Mouse (Mus musculus) brown adipose tissue, adult 24 weeks (tissue): ENCODE data around the gene Platr17. TPM values are rescaled to one million over a fixed set of nuclear protein-coding genes. Genes with fewer than 3 reads are reported as not detected.
A peak's percentile ranks its signal among the peaks of the same experiment; 100 is the strongest.
"Not testable (repeated sequence)": the region's sequence is repeated elsewhere in the genome, so short reads cannot be mapped to it uniquely, and the experiment has no call there.

Source experiments
- H3K27ac ChIP-seq: fragments of 200-500 bp; replicated peaks from 2 replicates; pipeline ENCODE4 v1.5.1; 2012; ENCODE audit warnings: low read depth, mild to moderate bottlenecking, low read length
- H3K4me1 ChIP-seq: fragments of 200-500 bp; 2 replicates; pipeline ENCODE4 v1.6.1; 2012; ENCODE audit warnings: low read length, mixed read lengths; ENCODE audit not compliant: control insufficient read depth, insufficient read depth, insufficient read length
- H3K4me3 ChIP-seq: fragments of 200-500 bp; 2 replicates; pipeline ENCODE4 v1.5.1; 2012; ENCODE audit warnings: low read depth, mild to moderate bottlenecking, low read length, moderate library complexity; ENCODE audit not compliant: insufficient read depth
- polyA plus RNA-seq: library from polyadenylated mRNA; stranded (reverse); fragments of >200 nt; gene quantifications from 2 replicates; pipeline ENCODE4 v1.2.4, GENCODE M21; 2012; ENCODE audit not compliant: missing spikeins, insufficient read depth, insufficient read length

Platr17 gene
- polyA plus RNA-seq, 1 experiment = not detected

DNA sequence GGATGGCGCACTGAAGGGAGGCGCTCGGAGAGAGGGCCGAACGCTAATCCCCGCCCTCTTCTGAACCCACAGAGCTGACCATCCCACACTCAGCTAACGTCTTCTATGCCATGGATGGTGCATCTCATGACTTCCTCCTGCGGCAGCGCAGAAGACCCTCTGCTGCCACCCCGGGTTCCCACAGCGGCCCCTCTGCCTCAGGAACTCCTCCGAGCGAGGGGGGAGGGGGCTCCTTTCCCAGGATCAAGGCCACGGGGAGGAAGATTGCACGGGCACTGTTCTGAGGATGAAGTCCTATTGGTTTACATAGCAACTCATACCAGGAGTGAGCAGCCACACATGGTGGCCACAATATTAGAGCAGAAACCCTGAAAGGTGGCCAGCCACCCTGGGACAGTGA is 32.1 kb downstream of the Platr17 start:
- Histone ChIP-seq H3K4me3 (no peak overlapping the region), H3K4me1 (peaks cover 11% of the 10 kb centered on the region), H3K27ac (no peak overlapping the region)

- Histone ChIP-seq H3K4me1 (peaks cover 7% of the 10 kb centered on the region), H3K27ac (no peak overlapping the region), H3K4me3 (peak overlapping the region; percentile 97; the same call in 1 of the 2 replicates)
These were observed 33.8 kb downstream of the Platr17 start for GRCm38 (mm10) chr17:33938783-33939182.

GRCm38 (mm10) chr17:33940206-33940805 is 35.4 kb downstream of the Platr17 start, which contains the start of the genes Pfdn6 and Wdr46:
Gene Pfdn6 (minus strand): TSS chr17:33940343.
Gene Wdr46 (plus strand): TSS chr17:33940660.
- peak within 1 kb of the TSS; percentile 96 for H3K27ac ChIP-seq
- peaks cover 7% of the 10 kb centered on the region for H3K4me1 ChIP-seq
- H3K4me3 ChIP-seq = peak within 1 kb of the TSS; percentile 97

DNA sequence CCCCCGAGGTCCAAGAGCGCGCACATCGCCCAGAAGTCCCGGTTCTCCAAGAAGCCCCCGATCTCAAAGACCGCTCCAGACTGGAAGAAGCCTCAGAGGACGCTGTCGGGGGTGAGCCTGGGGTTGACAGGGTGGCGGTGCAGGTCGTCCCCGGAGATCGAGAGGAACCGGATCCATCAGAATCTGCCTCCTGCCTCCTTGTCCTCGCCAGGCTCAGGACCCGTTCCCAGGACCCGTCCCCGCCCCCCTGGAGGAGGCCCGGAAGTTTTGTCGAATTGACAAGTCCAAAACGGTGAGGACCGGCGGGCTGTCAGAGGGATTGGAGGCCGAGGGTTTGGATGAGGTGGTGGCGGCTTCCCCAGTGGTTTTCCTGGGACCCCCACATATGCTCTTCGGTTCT is 36.0 kb downstream of the Platr17 start:
- Histone ChIP-seq H3K27ac (no peak overlapping the region), H3K4me3 (peak overlapping the region; percentile 97), H3K4me1 (peaks cover 7% of the 10 kb centered on the region)

DNA sequence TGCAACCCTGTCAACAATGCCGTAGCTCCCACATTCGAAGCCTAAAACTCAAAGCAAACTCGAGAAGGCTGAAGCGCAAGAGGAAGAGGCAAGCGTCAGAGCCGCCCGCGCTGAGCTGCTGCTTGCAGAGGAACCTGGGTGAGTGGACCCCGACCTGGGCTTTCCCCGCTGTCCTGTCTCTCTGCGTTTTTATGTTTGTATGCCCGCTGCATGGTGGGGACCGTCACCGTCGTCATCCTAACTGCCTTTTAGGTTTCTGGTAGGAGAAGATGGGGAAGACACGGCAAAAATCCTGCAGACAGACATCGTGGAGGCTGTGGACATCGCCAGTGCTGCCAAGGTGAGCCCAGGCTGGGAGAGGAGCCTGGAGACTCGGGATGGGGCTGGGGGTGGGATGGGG is 36.4 kb downstream of the Platr17 start:
- H3K4me3 ChIP-seq = peak overlapping the region; percentile 97
- no peak overlapping the region for H3K27ac ChIP-seq
- H3K4me1 ChIP-seq = peaks cover 7% of the 10 kb centered on the region

DNA sequence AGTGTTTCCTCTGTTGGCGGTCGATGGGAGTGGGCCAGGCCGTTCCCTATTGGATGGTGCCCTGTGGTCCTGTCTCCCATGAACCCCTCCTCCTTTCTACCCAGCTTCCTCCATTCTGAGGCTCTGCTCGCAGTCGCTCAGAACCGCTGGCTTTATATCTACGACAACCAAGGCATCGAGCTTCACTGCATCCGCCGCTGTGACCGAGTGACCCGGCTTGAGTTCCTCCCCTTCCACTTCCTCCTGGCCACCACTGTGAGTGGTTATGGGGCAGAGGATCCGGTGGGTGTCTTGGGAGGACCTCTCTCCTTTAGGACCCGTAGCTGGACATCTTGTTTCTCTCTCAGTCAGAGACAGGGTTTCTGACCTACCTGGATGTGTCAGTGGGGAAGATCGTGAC is 38.5 kb downstream of the Platr17 start:
- H3K27ac ChIP-seq = no peak overlapping the region
- peaks cover 7% of the 10 kb centered on the region for H3K4me1 ChIP-seq
- H3K4me3 ChIP-seq = no peak overlapping the region

- peaks cover 4% of the 10 kb centered on the region; the same call in 1 of the 2 replicates for H3K4me1 ChIP-seq
- H3K27ac ChIP-seq = no peak overlapping the region
- no peak overlapping the region for H3K4me3 ChIP-seq
These were observed 42.6 kb downstream of the Platr17 start for GRCm38 (mm10) chr17:33947430-33948089.

DNA sequence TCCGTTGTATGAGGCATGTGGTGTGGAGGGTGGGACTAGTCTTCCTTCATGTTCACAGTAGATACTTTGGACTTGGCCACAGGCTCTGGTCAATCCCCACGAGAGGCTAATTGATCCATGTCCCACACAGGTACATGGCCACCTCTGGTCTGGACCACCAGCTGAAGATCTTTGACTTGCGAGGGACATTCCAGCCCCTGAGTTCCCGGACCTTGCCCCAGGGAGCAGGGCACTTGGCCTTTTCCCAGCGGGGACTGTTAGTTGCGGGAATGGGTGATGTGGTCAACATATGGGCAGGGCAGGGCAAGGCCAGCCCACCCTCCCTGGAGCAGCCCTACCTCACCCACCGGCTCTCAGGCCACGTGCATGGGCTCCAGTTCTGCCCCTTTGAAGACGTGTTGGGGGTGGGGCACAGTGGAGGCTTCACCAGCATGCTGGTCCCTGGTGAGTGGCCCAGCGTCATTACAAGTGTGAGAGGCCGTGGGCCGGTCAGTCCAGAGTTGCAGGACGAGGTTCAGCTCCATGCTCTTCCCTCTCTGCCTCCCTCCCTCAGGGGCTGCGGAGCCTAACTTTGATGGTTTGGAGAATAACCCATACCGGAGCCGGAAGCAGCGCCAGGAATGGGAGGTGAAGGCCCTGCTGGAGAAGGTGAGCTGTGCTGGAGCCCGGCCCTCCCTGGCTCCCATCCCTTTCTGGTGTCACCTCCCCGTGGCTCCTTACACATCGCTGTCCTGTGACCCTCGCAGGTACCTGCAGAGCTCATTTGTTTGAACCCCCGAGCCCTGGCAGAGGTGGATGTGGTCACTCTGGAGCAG is 43.4 kb downstream of the Platr17 start:
- Histone ChIP-seq H3K4me1 (peaks cover 4% of the 10 kb centered on the region; the same call in 1 of the 2 replicates), H3K4me3 (no peak overlapping the region)

GRCm38 (mm10) chr17:33948905-33949537 is 44.1 kb downstream of the Platr17 start:
- H3K27ac ChIP-seq = no peak overlapping the region
- no peak overlapping the region for H3K4me3 ChIP-seq
- peaks cover 4% of the 10 kb centered on the region; the same call in 1 of the 2 replicates for H3K4me1 ChIP-seq

More for the DNA sequence above, 43.4 kb downstream of the Platr17 start:
- H3K27ac ChIP-seq = no peak overlapping the region

DNA sequence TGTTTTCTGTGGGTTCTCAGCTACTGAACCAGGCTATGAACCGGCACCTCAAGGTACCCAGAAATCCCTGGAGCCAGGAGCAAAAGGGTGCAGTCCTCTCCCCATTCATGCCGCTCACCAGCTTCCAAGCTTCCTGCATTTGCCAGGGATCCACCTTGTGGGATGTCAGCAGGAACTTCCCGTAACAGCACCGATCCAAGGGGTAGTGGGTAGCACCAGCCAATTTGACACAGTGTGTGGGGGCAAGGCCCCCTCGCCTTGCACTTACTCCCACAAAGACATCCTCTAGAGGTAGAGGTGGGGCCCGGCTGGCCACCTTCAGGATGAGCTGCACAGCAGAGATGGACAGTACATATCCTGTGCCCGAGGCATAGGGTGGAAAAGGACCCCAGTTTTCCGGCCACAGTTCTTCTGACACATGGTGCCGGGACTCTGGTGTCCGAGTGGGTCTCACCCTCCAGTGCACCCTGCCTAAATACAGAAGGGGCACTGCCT is 45.2 kb downstream of the Platr17 start:
- Histone ChIP-seq H3K4me3 (peak overlapping the region; percentile 66), H3K27ac (no peak overlapping the region)

DNA sequence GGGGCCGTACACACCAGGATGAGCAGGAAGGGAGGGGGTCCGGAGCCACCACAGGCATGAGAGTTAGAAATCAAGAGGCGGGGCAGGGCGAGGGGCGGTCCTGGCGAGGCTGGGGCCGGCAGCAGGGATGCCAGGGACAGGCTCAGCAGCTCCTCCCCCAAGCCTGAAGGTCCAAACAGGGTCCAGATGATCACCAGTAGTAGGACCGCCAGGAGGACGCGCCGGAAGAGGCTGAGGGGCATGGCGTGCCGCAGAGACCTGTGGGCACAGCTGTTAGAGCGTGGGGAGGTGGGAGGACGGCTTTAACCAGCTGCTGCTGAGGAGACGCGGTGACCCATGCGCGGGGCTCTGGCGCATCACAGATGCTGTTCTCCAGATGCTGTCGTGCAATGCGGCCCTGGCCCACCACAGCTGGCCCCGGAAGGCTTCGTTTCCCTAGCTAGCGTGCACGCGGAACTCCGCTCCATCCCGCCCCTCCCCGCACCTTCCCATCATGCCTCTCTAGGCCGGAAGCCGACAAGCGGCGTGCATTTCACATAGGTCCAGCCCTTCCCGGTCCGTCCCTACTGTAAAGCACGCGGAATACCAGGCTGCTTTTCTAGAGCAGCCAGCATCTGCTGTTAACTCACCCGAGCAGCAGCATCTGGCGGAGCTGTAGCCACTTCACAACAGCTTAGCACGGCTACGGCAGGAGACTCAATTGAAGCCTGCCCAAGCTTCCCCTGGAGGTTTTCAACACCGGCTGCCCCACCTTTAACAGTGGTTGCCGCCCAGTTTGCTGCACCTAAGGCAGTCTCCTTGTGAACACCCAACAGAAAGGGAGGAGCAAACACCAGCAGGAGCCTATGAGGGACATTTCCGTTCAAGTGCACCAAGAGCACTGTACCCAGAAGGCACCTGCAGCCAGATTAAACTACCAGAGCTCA is 46.3 kb downstream of the Platr17 start, which contains the start of gene B3galt4:
Gene B3galt4 (minus strand): TSS at position 468 of the 926 bp plus-strand sequence.
- peaks cover 4% of the 10 kb centered on the region; the same call in 1 of the 2 replicates for H3K4me1 ChIP-seq
- peak within 1 kb of the TSS; percentile 46 for H3K27ac ChIP-seq
- H3K4me3 ChIP-seq = peak within 1 kb of the TSS; percentile 66

More for the DNA sequence above, 45.2 kb downstream of the Platr17 start:
- H3K4me1 ChIP-seq = peaks cover 4% of the 10 kb centered on the region; the same call in 1 of the 2 replicates

- H3K4me3 ChIP-seq, H3K27ac ChIP-seq, H3K4me1 ChIP-seq: not testable (repeated sequence)
These were observed 47.1 kb downstream of the Platr17 start for GRCm38 (mm10) chr17:33952015-33952414.

DNA sequence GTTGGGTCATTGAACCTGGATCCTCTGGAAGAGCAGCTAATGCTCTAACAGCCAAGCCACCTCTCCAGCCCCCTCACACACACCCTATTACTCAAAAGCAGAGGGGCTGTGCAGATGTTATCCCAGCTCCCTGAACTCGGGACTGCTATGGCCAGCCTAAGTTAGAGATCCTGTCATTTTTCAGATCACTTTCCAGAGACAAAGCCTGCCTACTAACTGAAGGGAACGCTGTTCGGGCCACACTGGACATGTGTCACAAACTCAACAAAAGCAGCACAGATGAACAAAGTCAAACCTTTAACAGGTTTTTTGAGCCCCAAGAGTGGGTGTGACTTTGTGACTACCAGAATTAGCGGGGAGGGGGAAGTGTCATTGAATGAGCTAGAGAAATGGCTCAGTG is 47.9 kb downstream of the Platr17 start:
- Histone ChIP-seq H3K4me3 (no peak overlapping the region), H3K4me1 (peaks cover 4% of the 10 kb centered on the region; the same call in 1 of the 2 replicates), H3K27ac (no peak overlapping the region)

- no peak overlapping the region for H3K27ac ChIP-seq
- H3K4me1 ChIP-seq = peaks cover 4% of the 10 kb centered on the region; the same call in 1 of the 2 replicates
- H3K4me3 ChIP-seq = no peak overlapping the region
These were observed 48.4 kb downstream of the Platr17 start for GRCm38 (mm10) chr17:33953310-33953709.
